Mouse (Mus musculus): Measurements from ENCODE around the gene Aoc2.

GRCm38 (mm10) chr11:101364531-101364931 lies 39.7 kb downstream of the Aoc2 start:
- TF ChIP-seq POLR2A (IDR thresholded peaks at IDR 0.05; ENCODE audit: insufficient read depth, low read depth, low read length) (no peak), CTCF (IDR thresholded peaks at IDR 0.05) (no peak)

Data from heart, adult 2 months (tissue).